Mouse (Mus musculus) G1E-ER4 (cell line): ENCODE results near the gene Osbp2. TPM values are rescaled to one million over a fixed set of nuclear protein-coding genes. Genes with fewer than 3 reads are reported as not detected.

Source experiments
- GATA1 ChIP-seq: IDR thresholded peaks from one replicate; pipeline ENCODE4 v1.8.0; 2012; ENCODE audit warnings: low read length, inconsistent platforms
- polyA plus RNA-seq: library from polyadenylated mRNA; stranded (reverse); fragments of >175 nt; gene quantifications from 2 replicates; pipeline ENCODE4 v1.2.3, GENCODE M21; 2012

Osbp2 gene
- polyA plus RNA-seq, 1 experiment, result not detected

DNA sequence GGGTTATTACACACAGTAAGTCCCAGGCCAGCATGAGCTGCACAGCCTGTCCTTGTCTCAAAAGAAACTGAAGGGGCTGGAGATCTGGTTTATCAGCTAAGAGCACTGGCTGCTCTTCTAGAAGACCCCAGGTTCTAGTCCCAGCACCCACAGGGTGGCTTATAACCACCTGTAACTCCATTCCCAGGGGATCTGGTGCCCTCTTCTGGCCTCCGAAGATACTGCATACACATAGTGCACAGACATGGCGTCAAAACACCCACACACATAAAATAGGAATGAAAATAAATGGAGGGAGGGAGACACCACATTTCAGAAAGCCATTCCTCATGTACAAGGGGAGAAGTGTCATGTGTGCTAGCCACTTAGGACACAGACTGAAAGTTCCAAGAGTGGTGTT, 59.1 kb downstream of the Osbp2 start:
- TF ChIP-seq GATA1, result no peak

DNA sequence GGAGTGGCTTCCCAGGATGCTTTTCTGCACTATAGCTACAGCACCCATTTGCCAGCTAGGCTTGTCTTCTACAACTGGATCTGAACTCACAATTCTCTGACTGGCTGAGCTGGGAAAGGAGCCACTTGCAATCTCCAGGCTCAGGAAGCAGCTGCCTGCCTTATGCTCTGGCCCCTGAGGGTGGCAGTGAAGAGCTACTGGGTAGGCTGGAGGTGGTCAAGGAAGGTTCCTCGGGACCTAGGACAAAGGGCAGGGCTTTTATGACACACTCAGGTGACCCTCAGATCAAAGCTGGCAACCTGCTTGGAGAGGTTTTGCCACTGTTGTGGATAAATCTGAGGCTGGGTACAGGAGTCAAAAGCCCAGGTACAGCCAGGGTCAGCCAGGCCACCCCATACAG, 61.6 kb downstream of the Osbp2 start:
- no peak for TF ChIP-seq GATA1

- no peak for TF ChIP-seq GATA1
Measured at GRCm38 (mm10) chr11:3797631-3798215, 66.0 kb downstream of the Osbp2 start.

GRCm38 (mm10) chr11:3790736-3791135, 73.0 kb downstream of the Osbp2 start:
- no peak for TF ChIP-seq GATA1

DNA sequence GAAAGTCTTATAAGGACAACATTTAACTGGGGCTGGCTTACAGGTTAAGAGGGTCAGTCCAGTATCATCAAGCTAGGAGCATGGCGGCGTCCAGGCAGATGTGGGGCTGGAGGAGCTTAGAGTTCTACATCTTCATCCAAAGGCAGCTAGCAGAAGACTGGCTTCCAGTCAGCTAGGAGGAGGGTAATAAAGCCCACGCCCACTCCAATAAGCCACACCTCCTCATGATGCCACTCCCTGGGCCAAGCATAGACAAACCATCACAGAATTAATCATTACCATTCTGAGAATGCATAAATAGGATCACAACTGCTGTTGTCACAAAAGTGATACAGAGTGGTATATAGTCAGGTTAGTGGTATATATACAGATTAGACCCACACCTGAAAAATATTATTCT, 73.8 kb downstream of the Osbp2 start:
- no peak for TF ChIP-seq GATA1

- TF ChIP-seq GATA1, result no peak
Measured at GRCm38 (mm10) chr11:3786564-3786963, 77.1 kb downstream of the Osbp2 start.

DNA sequence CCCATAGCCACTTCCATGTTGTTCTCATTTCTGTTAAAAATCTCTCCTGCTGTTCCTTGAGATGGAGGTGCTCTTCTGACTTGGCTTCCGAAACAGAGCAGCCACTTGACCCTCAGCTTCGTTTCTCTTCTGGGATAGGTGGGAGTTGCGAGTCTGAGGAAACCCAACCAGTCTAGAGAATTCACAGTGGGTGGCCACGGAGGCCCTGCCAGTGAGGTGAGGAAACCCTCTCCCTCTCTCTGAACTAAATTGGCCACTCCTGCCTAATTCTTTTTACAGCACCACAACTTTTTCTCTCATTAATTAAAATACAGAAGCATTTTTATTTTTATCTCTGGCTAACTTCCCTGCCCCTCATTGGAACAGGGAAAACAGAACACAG, 88.4 kb downstream of the Osbp2 start:
- TF ChIP-seq GATA1, result no peak

DNA sequence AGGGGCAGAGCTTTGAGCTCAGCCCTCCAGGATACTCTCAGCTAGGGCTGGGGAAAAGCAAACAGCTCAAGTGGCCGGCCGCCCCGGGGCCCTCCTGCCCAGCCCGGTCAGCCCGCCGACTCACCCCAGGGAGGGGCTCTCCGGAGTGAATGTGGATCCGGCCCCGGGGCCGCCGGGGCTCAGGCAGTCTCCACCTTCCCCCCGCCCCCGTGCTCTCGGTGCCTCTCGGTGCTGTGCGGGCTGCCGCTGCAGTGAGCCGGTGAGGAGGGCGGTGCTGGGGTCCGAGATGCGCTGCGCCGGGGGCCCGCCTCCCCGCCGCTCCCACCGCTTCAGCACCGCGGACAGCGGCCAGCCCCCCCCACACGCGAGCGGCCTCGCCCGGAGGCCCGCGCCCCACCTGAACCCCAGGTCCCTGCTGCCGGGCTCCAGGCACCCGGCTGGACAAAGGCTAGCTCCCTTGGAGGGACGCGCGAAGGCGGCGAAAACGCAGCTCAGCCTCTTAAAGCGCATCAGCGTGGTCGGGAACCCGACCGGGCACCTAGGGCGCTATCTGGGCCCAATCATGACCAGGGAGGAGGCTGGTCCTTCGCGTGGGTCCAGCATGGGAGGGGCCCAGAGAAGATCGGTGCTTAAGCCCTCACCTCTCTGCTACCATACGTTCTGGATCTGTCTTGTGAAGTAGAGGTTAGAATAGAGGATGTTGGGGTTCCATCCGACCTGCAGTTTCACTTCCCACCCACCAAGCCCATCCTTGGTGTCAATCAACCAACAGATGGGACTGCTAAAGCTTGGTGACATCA, 89.0 kb downstream of the Osbp2 start:
- TF ChIP-seq GATA1, result no peak

GRCm38 (mm10) chr11:3773782-3774462, 89.8 kb downstream of the Osbp2 start:
- no peak for TF ChIP-seq GATA1

DNA sequence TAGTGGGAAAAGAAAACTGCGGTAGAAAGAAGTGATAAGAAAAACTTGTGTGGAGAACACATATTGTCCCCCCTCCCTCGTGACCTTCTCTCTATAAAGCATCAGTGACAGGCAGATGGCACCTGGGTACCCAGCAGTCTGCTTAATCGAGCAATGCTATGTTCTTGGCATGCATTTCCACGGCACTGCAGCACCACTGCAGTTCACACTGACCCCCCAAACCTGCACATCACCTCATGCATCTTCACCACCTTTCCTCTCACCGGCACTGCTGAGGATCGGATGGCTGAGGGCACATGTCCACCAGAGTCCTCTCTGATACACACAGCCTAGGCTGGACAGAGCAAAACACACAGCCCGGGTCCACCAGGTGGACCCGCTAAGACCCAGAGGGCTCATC, 90.6 kb downstream of the Osbp2 start:
- TF ChIP-seq GATA1, result no peak

- TF ChIP-seq GATA1, result no peak
Measured at GRCm38 (mm10) chr11:3771348-3771747, 92.4 kb downstream of the Osbp2 start.

- no peak for TF ChIP-seq GATA1
Measured at GRCm38 (mm10) chr11:3767830-3768229, 95.9 kb downstream of the Osbp2 start.

DNA sequence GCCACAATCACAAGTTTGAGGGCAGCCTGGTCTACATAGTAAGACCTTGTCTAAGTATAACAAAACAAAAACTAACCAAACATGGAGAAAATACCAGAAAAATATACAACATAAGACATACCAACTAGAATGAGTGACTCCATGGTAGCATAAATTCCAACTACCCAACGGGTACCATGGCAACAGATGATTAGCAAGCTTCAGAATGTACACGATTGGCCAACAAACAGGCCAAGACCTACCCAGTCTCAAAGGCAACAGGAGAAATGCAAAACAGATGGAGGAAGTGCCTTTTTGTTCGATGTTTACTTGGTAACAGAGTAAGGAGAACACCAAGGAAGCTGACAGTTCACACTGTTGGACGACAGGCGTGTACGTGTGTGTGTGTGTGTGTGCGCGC, 96.7 kb downstream of the Osbp2 start:
- TF ChIP-seq GATA1, result no peak

DNA sequence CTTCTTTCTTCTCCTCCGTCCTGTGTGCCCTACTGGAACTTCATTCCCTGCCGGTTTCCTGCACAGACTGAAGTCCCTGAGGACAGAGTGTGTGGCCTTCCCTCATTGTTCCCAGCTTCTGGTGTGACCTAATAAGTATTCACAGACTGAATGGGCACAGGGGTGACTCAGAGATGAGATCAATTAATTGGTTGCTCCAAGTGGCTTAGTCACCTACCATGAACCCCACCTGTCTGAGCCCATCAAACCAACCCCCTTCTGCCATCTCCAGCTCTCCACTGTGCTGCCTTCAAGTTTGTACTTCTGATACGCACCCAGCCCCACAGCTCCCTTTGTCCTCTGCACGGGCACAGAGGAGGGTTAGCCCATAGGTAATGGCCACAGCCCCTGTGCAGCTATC, 99.4 kb downstream of the Osbp2 start:
- no peak for TF ChIP-seq GATA1

- no peak for TF ChIP-seq GATA1
Measured at GRCm38 (mm10) chr11:3761775-3762501, 101.8 kb downstream of the Osbp2 start.

GRCm38 (mm10) chr11:3761339-3761738, 102.4 kb downstream of the Osbp2 start:
- no peak for TF ChIP-seq GATA1
